Mouse (Mus musculus): ENCODE measurements at regions not wholly inside any gene's neighbourhood (a gene's known extent, or its start where the extent isn't known, plus 50 kb on each side); places are given as distances from the start of the nearest gene placed in this dataset.

GRCm38 (mm10) chr4:149844971-149845370 is 70.9 kb upstream of the Slc25a33 start:
- TF ChIP-seq POLR2A (IDR thresholded peaks at IDR 0.05; ENCODE audit: borderline replicate concordance, extremely low read depth, insufficient read depth, insufficient read length, poor library complexity, severe bottlenecking) (no peak), CTCF (IDR thresholded peaks at IDR 0.05; ENCODE audit: borderline replicate concordance, extremely low read depth, insufficient read depth, insufficient read length) (no peak)
